Mouse (Mus musculus): ENCODE measurements around the gene Zfp318. TPM values are rescaled to one million over a fixed set of nuclear protein-coding genes. Genes with fewer than 3 reads are reported as not detected.

Zfp318 gene
- polyA plus RNA-seq (2014; fragmentation: Nextera tagmentation; extraction: Ambion mirVana), result 8.5 and 14.6 TPM in 2 replicates

DNA sequence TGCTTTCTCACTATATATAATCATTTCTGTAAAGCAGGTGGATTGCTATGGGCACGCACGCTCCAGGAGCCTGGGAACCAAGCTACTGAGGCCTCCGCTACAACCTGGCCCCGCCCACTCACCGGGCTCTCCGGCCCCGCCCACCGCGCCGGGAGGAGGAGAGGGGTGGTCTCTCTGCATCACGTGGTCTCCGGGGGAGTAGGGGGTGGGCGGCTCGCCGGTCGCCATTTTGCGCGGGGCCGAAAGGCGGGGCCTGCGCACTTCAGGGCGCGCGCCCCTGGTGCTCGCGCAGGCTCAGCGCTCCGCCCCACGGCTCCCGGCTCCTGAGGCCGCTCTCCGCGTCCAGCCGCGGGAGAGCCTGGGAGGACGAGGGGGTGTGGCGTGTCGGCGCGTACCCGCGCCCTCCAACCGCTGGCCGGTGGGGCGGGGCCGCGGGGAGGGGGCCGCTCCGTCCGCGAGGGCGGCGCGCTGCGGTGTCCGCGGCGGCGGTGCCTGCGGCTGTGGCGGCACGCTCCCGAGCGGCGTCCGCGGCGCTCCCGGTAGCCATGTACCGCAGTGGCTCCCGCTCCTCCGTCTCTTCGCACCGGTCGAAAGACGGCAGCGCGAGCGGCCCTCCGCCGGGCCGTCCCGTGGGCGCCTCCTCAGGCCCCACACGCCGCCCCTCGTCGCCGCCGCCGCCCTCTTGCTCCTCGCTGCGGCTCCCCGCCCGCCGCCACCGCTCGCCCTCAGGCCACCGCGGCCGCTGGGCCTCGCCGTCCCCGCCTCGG is at the start of gene Zfp318:
TSS of gene Zfp318 (plus strand) at position 438 of the 767 bp plus-strand sequence.
- peaks cover 9% of the 10 kb centered on the region for H3K4me1 ChIP-seq (replicated peaks; ENCODE audit: control insufficient read depth, insufficient read depth, low read length)
- WGBS, result under 1% methylated on average over 58 of the region's 105 CpGs
- peaks cover 19% of the 10 kb centered on the region; the same call in 1 of the 2 replicates for H3K36me3 ChIP-seq (ENCODE audit: control insufficient read depth, insufficient read depth, low read length)
- no peaks in the 10 kb centered on the region for H3K27me3 ChIP-seq (replicated peaks; ENCODE audit: control insufficient read depth, insufficient read depth, low read length)
- H3K9me3 ChIP-seq (ENCODE audit: control insufficient read depth, low read length), result no peaks in the 10 kb centered on the region
- peak within 1 kb of the TSS; percentile 83 for H3K27ac ChIP-seq (ENCODE audit: low read depth)
- H3K4me2 ChIP-seq (ENCODE audit: low read length), result peak within 1 kb of the TSS; percentile 60
- H3K9ac ChIP-seq (ENCODE audit: low read length), result peak within 1 kb of the TSS; percentile 92
- peak; percentile 97 for ATAC-seq (replicated peaks; ENCODE audit: low FRiP score, low TSS enrichment, low read depth)
- DNase-seq (ENCODE audit: low spot score), result peak; percentile 98
- peak within 1 kb of the TSS; percentile 87 for H3K4me3 ChIP-seq (ENCODE audit: low read depth, low read length)

DNA sequence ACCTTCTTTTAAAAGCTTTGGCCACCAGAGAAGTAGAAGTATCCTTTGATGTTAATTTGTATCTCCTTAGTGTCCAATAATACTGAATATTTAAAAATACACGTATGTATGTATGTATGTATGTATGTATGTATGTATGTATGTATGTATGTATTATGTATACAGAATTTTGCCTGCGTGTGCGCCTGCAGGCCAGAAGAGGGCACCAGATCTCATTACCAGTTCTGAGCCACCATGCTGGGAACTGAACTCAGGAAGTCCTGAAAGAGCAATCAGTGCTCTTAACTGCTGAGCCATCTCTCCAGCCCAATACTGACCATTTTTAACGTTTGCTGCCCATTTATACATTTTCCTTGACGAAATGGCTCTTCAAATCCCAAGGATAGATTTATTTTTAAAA is 47.1 kb upstream of the Zfp318 start:
- Histone ChIP-seq H3K27me3 (replicated peaks; ENCODE audit: control insufficient read depth, insufficient read depth, low read length) (no peaks in the 10 kb centered on the region), H3K36me3 (ENCODE audit: control insufficient read depth, insufficient read depth, low read length) (no peaks in the 10 kb centered on the region), H3K27ac (ENCODE audit: low read depth) (no peak overlapping the region), H3K9me3 (ENCODE audit: control insufficient read depth, low read length) (no peaks in the 10 kb centered on the region), H3K4me3 (ENCODE audit: low read depth, low read length) (no peak overlapping the region), H3K9ac (ENCODE audit: low read length) (no peak overlapping the region), H3K4me1 (replicated peaks; ENCODE audit: control insufficient read depth, insufficient read depth, low read length) (no peaks in the 10 kb centered on the region), H3K4me2 (ENCODE audit: low read length) (no peak overlapping the region)
- WGBS, result 26% methylated on average over 5 of the region's 5 CpGs
- DNase-seq (ENCODE audit: low spot score) (no peak), ATAC-seq (replicated peaks; ENCODE audit: low FRiP score, low TSS enrichment, low read depth) (no peak)

GRCm38 (mm10) chr17:46341208-46341607 is 42.3 kb upstream of the Zfp318 start:
- ATAC-seq (replicated peaks; ENCODE audit: low FRiP score, low TSS enrichment, low read depth) (no peak), DNase-seq (ENCODE audit: low spot score) (no peak)
- Histone ChIP-seq H3K4me2 (ENCODE audit: low read length) (no peak overlapping the region), H3K36me3 (ENCODE audit: control insufficient read depth, insufficient read depth, low read length) (no peaks in the 10 kb centered on the region), H3K27ac (ENCODE audit: low read depth) (no peak overlapping the region), H3K4me1 (replicated peaks; ENCODE audit: control insufficient read depth, insufficient read depth, low read length) (no peaks in the 10 kb centered on the region), H3K9ac (ENCODE audit: low read length) (no peak overlapping the region), H3K9me3 (ENCODE audit: control insufficient read depth, low read length) (peaks cover 11% of the 10 kb centered on the region; the same call in 1 of the 2 replicates), H3K27me3 (replicated peaks; ENCODE audit: control insufficient read depth, insufficient read depth, low read length) (no peaks in the 10 kb centered on the region), H3K4me3 (ENCODE audit: low read depth, low read length) (no peak overlapping the region)
- WGBS, result 58% methylated on average over 7 of the region's 7 CpGs

DNA sequence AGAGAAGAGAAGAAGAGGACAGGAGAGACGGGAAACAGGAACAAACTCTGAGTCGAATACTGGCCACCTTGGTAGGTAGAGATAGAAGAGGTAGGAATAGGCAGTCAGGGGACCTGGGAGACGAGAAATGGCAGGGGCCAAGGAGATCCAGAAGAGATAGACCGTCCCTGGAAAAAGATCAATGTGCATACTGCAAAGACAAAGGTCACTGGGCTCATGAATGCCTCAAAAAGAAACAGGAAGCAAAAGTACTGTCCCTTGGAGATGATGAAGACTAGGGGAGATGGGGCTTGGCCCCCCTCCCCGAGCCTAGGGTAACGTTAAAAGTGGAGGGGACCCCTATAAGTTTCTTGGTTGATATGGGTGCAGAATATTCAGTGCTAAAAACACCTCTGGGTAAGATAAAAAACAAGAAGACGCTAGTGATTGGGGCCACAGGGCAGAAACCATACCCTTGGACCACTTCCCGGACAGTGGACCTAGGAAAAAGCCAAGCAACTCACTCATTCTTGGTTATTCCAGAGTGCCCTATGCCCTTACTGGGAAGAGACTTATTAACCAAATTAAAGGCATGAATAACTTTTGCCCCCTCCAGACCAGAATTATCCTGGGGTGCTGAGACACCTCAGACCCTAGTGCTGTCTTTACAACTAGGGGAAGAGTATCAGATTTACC is 32.4 kb upstream of the Zfp318 start:
- H3K4me1 ChIP-seq (replicated peaks; ENCODE audit: control insufficient read depth, insufficient read depth, low read length), result no peaks in the 10 kb centered on the region
- H3K9ac ChIP-seq (ENCODE audit: low read length), result no peak overlapping the region
- no peak overlapping the region for H3K27ac ChIP-seq (ENCODE audit: low read depth)
- no peaks in the 10 kb centered on the region for H3K36me3 ChIP-seq (ENCODE audit: control insufficient read depth, insufficient read depth, low read length)
- 87% methylated on average over 8 of the region's 8 CpGs for WGBS
- H3K9me3 ChIP-seq (ENCODE audit: control insufficient read depth, low read length), result no peaks in the 10 kb centered on the region
- no peak overlapping the region for H3K4me2 ChIP-seq (ENCODE audit: low read length)
- H3K27me3 ChIP-seq (replicated peaks; ENCODE audit: control insufficient read depth, insufficient read depth, low read length), result no peaks in the 10 kb centered on the region
- ATAC-seq (replicated peaks; ENCODE audit: low FRiP score, low TSS enrichment, low read depth) (no peak), DNase-seq (ENCODE audit: low spot score) (no peak)
- no peak overlapping the region for H3K4me3 ChIP-seq (ENCODE audit: low read depth, low read length)

- Histone ChIP-seq H3K4me2 (ENCODE audit: low read length) (no peak overlapping the region), H3K27me3 (replicated peaks; ENCODE audit: control insufficient read depth, insufficient read depth, low read length) (no peaks in the 10 kb centered on the region), H3K36me3 (ENCODE audit: control insufficient read depth, insufficient read depth, low read length) (no peaks in the 10 kb centered on the region), H3K4me1 (replicated peaks; ENCODE audit: control insufficient read depth, insufficient read depth, low read length) (no peaks in the 10 kb centered on the region), H3K4me3 (ENCODE audit: low read depth, low read length) (no peak overlapping the region), H3K27ac (ENCODE audit: low read depth) (no peak overlapping the region), H3K9ac (ENCODE audit: low read length) (no peak overlapping the region), H3K9me3 (ENCODE audit: control insufficient read depth, low read length) (no peaks in the 10 kb centered on the region)
- 69% methylated on average over 3 of the region's 3 CpGs for WGBS
- no peak for ATAC-seq (replicated peaks; ENCODE audit: low FRiP score, low TSS enrichment, low read depth)
- no peak for DNase-seq (ENCODE audit: low spot score)
Observed at GRCm38 (mm10) chr17:46371783-46372182, 11.7 kb upstream of the Zfp318 start.

DNA sequence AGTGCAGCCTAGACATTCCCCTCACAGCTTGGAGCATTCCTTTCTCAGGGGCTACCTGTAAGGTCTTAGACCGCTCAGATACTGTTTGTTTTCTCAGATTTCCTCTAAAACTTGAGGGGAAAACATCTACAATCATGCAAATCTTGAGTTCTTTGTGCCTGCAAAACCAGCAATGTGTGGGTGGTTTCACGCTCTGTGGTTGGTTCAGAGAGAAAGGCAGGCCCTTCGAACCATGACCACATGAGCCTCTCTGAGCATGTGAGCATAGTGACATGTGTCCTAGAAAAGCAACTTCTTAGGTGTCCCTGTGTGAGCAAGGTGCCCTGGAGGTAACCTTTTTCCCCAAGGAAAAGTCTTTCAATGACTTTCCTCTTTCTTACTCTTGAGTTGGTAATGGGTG is 5.0 kb upstream of the Zfp318 start:
- Histone ChIP-seq H3K4me3 (ENCODE audit: low read depth, low read length) (no peak overlapping the region), H3K4me1 (replicated peaks; ENCODE audit: control insufficient read depth, insufficient read depth, low read length) (no peaks in the 10 kb centered on the region), H3K36me3 (ENCODE audit: control insufficient read depth, insufficient read depth, low read length) (no peaks in the 10 kb centered on the region), H3K4me2 (ENCODE audit: low read length) (no peak overlapping the region), H3K27me3 (replicated peaks; ENCODE audit: control insufficient read depth, insufficient read depth, low read length) (no peaks in the 10 kb centered on the region), H3K9ac (ENCODE audit: low read length) (no peak overlapping the region), H3K9me3 (ENCODE audit: control insufficient read depth, low read length) (no peaks in the 10 kb centered on the region), H3K27ac (ENCODE audit: low read depth) (no peak overlapping the region)
- ATAC-seq (replicated peaks; ENCODE audit: low FRiP score, low TSS enrichment, low read depth) (no peak), DNase-seq (ENCODE audit: low spot score) (no peak)
- WGBS, result 92% methylated on average over 3 of the region's 3 CpGs

DNA sequence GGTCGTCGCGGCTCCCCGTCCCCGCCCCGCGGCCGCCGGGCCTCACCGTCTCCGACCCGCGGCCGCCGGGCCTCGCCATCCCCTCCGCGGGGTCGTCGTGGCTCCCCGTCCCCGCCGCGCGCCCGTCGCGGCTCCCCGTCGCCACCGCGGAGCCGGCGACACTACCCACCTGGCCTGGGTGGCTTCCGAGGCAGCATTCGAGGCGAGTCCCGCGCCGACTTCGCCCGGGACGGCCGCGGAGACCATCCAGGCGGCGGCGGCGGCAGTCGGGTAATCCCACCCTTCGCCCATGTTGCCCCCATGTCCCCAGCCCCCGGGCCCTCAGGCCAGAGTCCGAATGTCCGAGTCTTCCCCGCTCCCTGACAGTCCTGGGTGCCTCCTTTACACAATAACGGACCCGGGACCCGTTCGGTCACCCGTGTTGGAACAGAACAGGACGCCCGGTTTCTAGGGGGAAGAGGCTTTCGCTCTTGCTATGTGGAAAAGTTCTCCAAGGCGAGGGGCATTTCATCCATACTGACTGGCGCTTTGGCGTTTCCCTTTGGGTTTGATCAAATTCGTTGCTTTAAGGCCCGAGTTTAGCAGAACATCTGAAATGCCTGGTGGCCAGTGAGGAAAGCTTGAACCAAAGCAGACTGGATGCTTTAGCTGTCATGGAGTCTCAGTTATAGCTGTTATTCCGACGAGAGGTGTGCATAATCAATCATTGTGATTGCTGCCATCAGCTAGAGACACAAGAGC is 700 bp downstream of the Zfp318 start:
- Histone ChIP-seq H3K4me1 (replicated peaks; ENCODE audit: control insufficient read depth, insufficient read depth, low read length) (peaks cover 9% of the 10 kb centered on the region), H3K27ac (ENCODE audit: low read depth) (peak overlapping the region; percentile 83), H3K4me3 (ENCODE audit: low read depth, low read length) (peak overlapping the region; percentile 87), H3K9ac (ENCODE audit: low read length) (peak overlapping the region; percentile 92), H3K9me3 (ENCODE audit: control insufficient read depth, low read length) (no peaks in the 10 kb centered on the region), H3K27me3 (replicated peaks; ENCODE audit: control insufficient read depth, insufficient read depth, low read length) (no peaks in the 10 kb centered on the region), H3K36me3 (ENCODE audit: control insufficient read depth, insufficient read depth, low read length) (peaks cover 26% of the 10 kb centered on the region; the same call in 1 of the 2 replicates), H3K4me2 (ENCODE audit: low read length) (peak overlapping the region; percentile 60)
- DNase-seq (ENCODE audit: low spot score), result peak; percentile 79
- ATAC-seq (replicated peaks; ENCODE audit: low FRiP score, low TSS enrichment, low read depth), result peak; percentile 29
- WGBS, result 1% methylated on average over 66 of the region's 70 CpGs

GRCm38 (mm10) chr17:46388200-46388599 is 4.7 kb downstream of the Zfp318 start:
- Histone ChIP-seq H3K27ac (ENCODE audit: low read depth) (no peak overlapping the region), H3K27me3 (replicated peaks; ENCODE audit: control insufficient read depth, insufficient read depth, low read length) (no peaks in the 10 kb centered on the region), H3K4me2 (ENCODE audit: low read length) (no peak overlapping the region), H3K9ac (ENCODE audit: low read length) (no peak overlapping the region), H3K9me3 (ENCODE audit: control insufficient read depth, low read length) (no peaks in the 10 kb centered on the region), H3K4me1 (replicated peaks; ENCODE audit: control insufficient read depth, insufficient read depth, low read length) (peaks cover 9% of the 10 kb centered on the region), H3K36me3 (ENCODE audit: control insufficient read depth, insufficient read depth, low read length) (peaks cover 45% of the 10 kb centered on the region), H3K4me3 (ENCODE audit: low read depth, low read length) (no peak overlapping the region)
- no peak for DNase-seq (ENCODE audit: low spot score)
- no peak for ATAC-seq (replicated peaks; ENCODE audit: low FRiP score, low TSS enrichment, low read depth)
- 84% methylated on average over 3 of the region's 3 CpGs for WGBS

Measured in intestine, embryonic 14.5 days (tissue).